Mouse (Mus musculus) E14TG2a.4 (cell line): Measurements from ENCODE around the gene Zc3hav1l.

Source experiments
- CTCF ChIP-seq: conservative IDR thresholded peaks from 2 replicates; pipeline ENCODE4 v1.5.1; 2014; ENCODE audit warnings: low read length
- POU5F1 ChIP-seq: IDR thresholded peaks from 2 replicates; pipeline ENCODE4 v1.6.1; 2014; ENCODE audit warnings: low read length, borderline replicate concordance

GRCm38 (mm10) chr6:38326596-38326995 is 27.5 kb upstream of the Zc3hav1l start:
- TF ChIP-seq CTCF, result peak; percentile 74
- TF ChIP-seq POU5F1, result no peak
